Mouse (Mus musculus): ENCODE measurements around the gene Chrd. TPM values are rescaled to one million over a fixed set of nuclear protein-coding genes. Genes with fewer than 3 reads are reported as not detected.

Gene Chrd
- polyA plus RNA-seq, 1 experiment from 2014 or later: 1.9 TPM

- WGBS: 72% methylated on average over 5 of the region's 5 CpGs
- Histone ChIP-seq H3K27me3 (ENCODE audit: control insufficient read depth, insufficient read depth, low read length) (peaks cover 47% of the 10 kb centered on the region), H3K4me2 (ENCODE audit: low read depth, low read length) (no peak overlapping the region)
Measured at GRCm38 (mm10) chr16:20735651-20736050, 2.7 kb downstream of the Chrd start.

GRCm38 (mm10) chr16:20736168-20736567 lies 3.2 kb downstream of the Chrd start:
- H3K4me3 ChIP-seq (ENCODE audit: low read length): no peak overlapping the region
- peaks cover 47% of the 10 kb centered on the region for H3K27me3 ChIP-seq (ENCODE audit: control insufficient read depth, insufficient read depth, low read length)
- ATAC-seq (replicated peaks; ENCODE audit: extremely low read depth, insufficient read depth, low FRiP score): no peak
- 83% methylated on average over 7 of the region's 7 CpGs for WGBS
- H3K27ac ChIP-seq (ENCODE audit: low read length): no peak overlapping the region
- no peak overlapping the region for H3K4me2 ChIP-seq (ENCODE audit: low read depth, low read length)
- no peaks in the 10 kb centered on the region for H3K36me3 ChIP-seq (ENCODE audit: control insufficient read depth, insufficient read depth)
- no peaks in the 10 kb centered on the region for H3K9me3 ChIP-seq (replicated peaks; ENCODE audit: control insufficient read depth, low read length)
- no peak overlapping the region for H3K9ac ChIP-seq (ENCODE audit: low read length)
- peaks cover 6% of the 10 kb centered on the region for H3K4me1 ChIP-seq (ENCODE audit: control insufficient read depth, insufficient read depth, low read length)

More at GRCm38 (mm10) chr16:20735651-20736050, 2.7 kb downstream of the Chrd start:
- H3K9me3 ChIP-seq (replicated peaks; ENCODE audit: control insufficient read depth, low read length): no peaks in the 10 kb centered on the region
- no peak for ATAC-seq (replicated peaks; ENCODE audit: extremely low read depth, insufficient read depth, low FRiP score)
- no peaks in the 10 kb centered on the region for H3K36me3 ChIP-seq (ENCODE audit: control insufficient read depth, insufficient read depth)
- no peak overlapping the region for H3K27ac ChIP-seq (ENCODE audit: low read length)
- H3K4me3 ChIP-seq (ENCODE audit: low read length): no peak overlapping the region
- no peak overlapping the region for H3K9ac ChIP-seq (ENCODE audit: low read length)
- peaks cover 6% of the 10 kb centered on the region for H3K4me1 ChIP-seq (ENCODE audit: control insufficient read depth, insufficient read depth, low read length)

- H3K9me3 ChIP-seq (replicated peaks; ENCODE audit: control insufficient read depth, low read length): no peaks in the 10 kb centered on the region
- 75% methylated on average over 5 of the region's 5 CpGs for WGBS
- no peak overlapping the region for H3K27ac ChIP-seq (ENCODE audit: low read length)
- peaks cover 6% of the 10 kb centered on the region for H3K4me1 ChIP-seq (ENCODE audit: control insufficient read depth, insufficient read depth, low read length)
- H3K27me3 ChIP-seq (ENCODE audit: control insufficient read depth, insufficient read depth, low read length): peaks cover 47% of the 10 kb centered on the region
- H3K4me3 ChIP-seq (ENCODE audit: low read length): no peak overlapping the region
- H3K9ac ChIP-seq (ENCODE audit: low read length): no peak overlapping the region
- no peak overlapping the region for H3K4me2 ChIP-seq (ENCODE audit: low read depth, low read length)
- no peak for ATAC-seq (replicated peaks; ENCODE audit: extremely low read depth, insufficient read depth, low FRiP score)
- no peaks in the 10 kb centered on the region for H3K36me3 ChIP-seq (ENCODE audit: control insufficient read depth, insufficient read depth)
Measured at GRCm38 (mm10) chr16:20736823-20737222, 3.9 kb downstream of the Chrd start.

DNA sequence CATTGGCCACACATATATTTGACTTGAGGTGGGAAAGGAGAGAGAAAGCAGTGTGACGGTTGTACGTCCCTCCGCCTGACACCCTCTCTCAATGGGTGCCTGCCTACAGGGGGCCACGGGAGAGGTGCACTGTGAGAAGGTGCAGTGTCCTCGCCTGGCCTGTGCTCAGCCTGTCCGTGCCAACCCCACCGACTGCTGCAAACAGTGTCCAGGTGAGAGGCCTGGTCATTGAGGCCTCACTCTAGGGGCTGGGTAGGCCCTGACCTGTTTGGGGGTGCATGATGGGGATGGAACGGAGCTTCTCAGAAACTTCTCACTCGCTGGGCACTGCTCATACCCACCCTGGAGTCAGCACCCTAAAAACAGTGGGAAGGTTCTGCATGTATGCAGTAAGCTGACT lies 6.9 kb downstream of the Chrd start:
- no peak overlapping the region for H3K27ac ChIP-seq (ENCODE audit: low read length)
- H3K4me1 ChIP-seq (ENCODE audit: control insufficient read depth, insufficient read depth, low read length): no peaks in the 10 kb centered on the region
- no peak overlapping the region for H3K4me2 ChIP-seq (ENCODE audit: low read depth, low read length)
- no peak for ATAC-seq (replicated peaks; ENCODE audit: extremely low read depth, insufficient read depth, low FRiP score)
- no peaks in the 10 kb centered on the region for H3K36me3 ChIP-seq (ENCODE audit: control insufficient read depth, insufficient read depth)
- H3K4me3 ChIP-seq (ENCODE audit: low read length): no peak overlapping the region
- 85% methylated on average over 9 of the region's 9 CpGs for WGBS
- no peak overlapping the region for H3K9ac ChIP-seq (ENCODE audit: low read length)
- peaks cover 24% of the 10 kb centered on the region for H3K27me3 ChIP-seq (ENCODE audit: control insufficient read depth, insufficient read depth, low read length)
- H3K9me3 ChIP-seq (replicated peaks; ENCODE audit: control insufficient read depth, low read length): no peaks in the 10 kb centered on the region

GRCm38 (mm10) chr16:20746641-20747040 lies 13.7 kb downstream of the Chrd start:
- Histone ChIP-seq H3K36me3 (ENCODE audit: control insufficient read depth, insufficient read depth) (no peaks in the 10 kb centered on the region), H3K4me1 (ENCODE audit: control insufficient read depth, insufficient read depth, low read length) (no peaks in the 10 kb centered on the region), H3K4me2 (ENCODE audit: low read depth, low read length) (no peak overlapping the region), H3K27me3 (ENCODE audit: control insufficient read depth, insufficient read depth, low read length) (no peaks in the 10 kb centered on the region), H3K9me3 (replicated peaks; ENCODE audit: control insufficient read depth, low read length) (no peaks in the 10 kb centered on the region), H3K27ac (ENCODE audit: low read length) (no peak overlapping the region), H3K4me3 (ENCODE audit: low read length) (no peak overlapping the region), H3K9ac (ENCODE audit: low read length) (no peak overlapping the region)
- WGBS: 54% methylated on average over 6 of the region's 6 CpGs
- ATAC-seq (replicated peaks; ENCODE audit: extremely low read depth, insufficient read depth, low FRiP score): no peak

GRCm38 (mm10) chr16:20750518-20750917 lies 17.6 kb downstream of the Chrd start:
- H3K27me3 ChIP-seq (ENCODE audit: control insufficient read depth, insufficient read depth, low read length): no peaks in the 10 kb centered on the region
- no peak for ATAC-seq (replicated peaks; ENCODE audit: extremely low read depth, insufficient read depth, low FRiP score)
- H3K9ac ChIP-seq (ENCODE audit: low read length): no peak overlapping the region
- H3K36me3 ChIP-seq (ENCODE audit: control insufficient read depth, insufficient read depth): no peaks in the 10 kb centered on the region
- no peak overlapping the region for H3K4me2 ChIP-seq (ENCODE audit: low read depth, low read length)
- H3K9me3 ChIP-seq (replicated peaks; ENCODE audit: control insufficient read depth, low read length): no peaks in the 10 kb centered on the region
- H3K4me1 ChIP-seq (ENCODE audit: control insufficient read depth, insufficient read depth, low read length): no peaks in the 10 kb centered on the region
- WGBS: 41% methylated on average over 8 of the region's 8 CpGs
- no peak overlapping the region for H3K4me3 ChIP-seq (ENCODE audit: low read length)
- no peak overlapping the region for H3K27ac ChIP-seq (ENCODE audit: low read length)

- no peaks in the 10 kb centered on the region for H3K27me3 ChIP-seq (ENCODE audit: control insufficient read depth, insufficient read depth, low read length)
- no peak for ATAC-seq (replicated peaks; ENCODE audit: extremely low read depth, insufficient read depth, low FRiP score)
- 83% methylated on average over 5 of the region's 5 CpGs for WGBS
- no peak overlapping the region for H3K27ac ChIP-seq (ENCODE audit: low read length)
- no peaks in the 10 kb centered on the region for H3K36me3 ChIP-seq (ENCODE audit: control insufficient read depth, insufficient read depth)
- no peak overlapping the region for H3K9ac ChIP-seq (ENCODE audit: low read length)
- no peaks in the 10 kb centered on the region for H3K4me1 ChIP-seq (ENCODE audit: control insufficient read depth, insufficient read depth, low read length)
- no peak overlapping the region for H3K4me2 ChIP-seq (ENCODE audit: low read depth, low read length)
- no peak overlapping the region for H3K4me3 ChIP-seq (ENCODE audit: low read length)
- no peaks in the 10 kb centered on the region for H3K9me3 ChIP-seq (replicated peaks; ENCODE audit: control insufficient read depth, low read length)
Measured at GRCm38 (mm10) chr16:20756052-20756451, 23.1 kb downstream of the Chrd start.

GRCm38 (mm10) chr16:20757385-20757784 lies 24.5 kb downstream of the Chrd start:
- Histone ChIP-seq H3K4me3 (ENCODE audit: low read length) (no peak overlapping the region), H3K4me1 (ENCODE audit: control insufficient read depth, insufficient read depth, low read length) (no peaks in the 10 kb centered on the region), H3K27ac (ENCODE audit: low read length) (no peak overlapping the region), H3K36me3 (ENCODE audit: control insufficient read depth, insufficient read depth) (no peaks in the 10 kb centered on the region), H3K9ac (ENCODE audit: low read length) (no peak overlapping the region), H3K27me3 (ENCODE audit: control insufficient read depth, insufficient read depth, low read length) (no peaks in the 10 kb centered on the region), H3K9me3 (replicated peaks; ENCODE audit: control insufficient read depth, low read length) (no peaks in the 10 kb centered on the region), H3K4me2 (ENCODE audit: low read depth, low read length) (no peak overlapping the region)
- no peak for ATAC-seq (replicated peaks; ENCODE audit: extremely low read depth, insufficient read depth, low FRiP score)
- 57% methylated on average over 1 of the region's 1 CpGs for WGBS

DNA sequence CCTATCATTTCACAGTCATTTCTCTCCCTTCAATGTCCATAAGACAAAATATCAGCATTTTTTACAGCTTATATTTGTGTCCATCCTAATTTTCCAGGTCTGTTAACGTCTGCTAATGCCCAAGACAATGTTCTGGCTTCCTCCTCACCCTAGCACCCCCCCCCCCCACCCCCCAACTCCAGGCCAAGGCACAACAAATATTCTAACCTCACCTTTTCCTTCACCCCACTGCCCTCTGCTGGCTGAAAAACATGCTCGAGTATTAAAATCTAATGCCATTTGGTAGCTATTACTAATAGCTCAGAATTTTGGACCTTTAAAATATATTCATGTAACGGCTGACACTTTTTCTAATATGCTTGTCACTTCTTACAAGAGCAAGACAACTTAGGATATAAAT lies 28.8 kb downstream of the Chrd start:
- Histone ChIP-seq H3K27ac (ENCODE audit: low read length) (no peak overlapping the region), H3K9ac (ENCODE audit: low read length) (no peak overlapping the region), H3K4me3 (ENCODE audit: low read length) (no peak overlapping the region), H3K9me3 (replicated peaks; ENCODE audit: control insufficient read depth, low read length) (no peaks in the 10 kb centered on the region), H3K36me3 (ENCODE audit: control insufficient read depth, insufficient read depth) (no peaks in the 10 kb centered on the region), H3K4me1 (ENCODE audit: control insufficient read depth, insufficient read depth, low read length) (no peaks in the 10 kb centered on the region), H3K4me2 (ENCODE audit: low read depth, low read length) (no peak overlapping the region), H3K27me3 (ENCODE audit: control insufficient read depth, insufficient read depth, low read length) (no peaks in the 10 kb centered on the region)
- 4% methylated on average over 3 of the region's 3 CpGs for WGBS
- no peak for ATAC-seq (replicated peaks; ENCODE audit: extremely low read depth, insufficient read depth, low FRiP score)

DNA sequence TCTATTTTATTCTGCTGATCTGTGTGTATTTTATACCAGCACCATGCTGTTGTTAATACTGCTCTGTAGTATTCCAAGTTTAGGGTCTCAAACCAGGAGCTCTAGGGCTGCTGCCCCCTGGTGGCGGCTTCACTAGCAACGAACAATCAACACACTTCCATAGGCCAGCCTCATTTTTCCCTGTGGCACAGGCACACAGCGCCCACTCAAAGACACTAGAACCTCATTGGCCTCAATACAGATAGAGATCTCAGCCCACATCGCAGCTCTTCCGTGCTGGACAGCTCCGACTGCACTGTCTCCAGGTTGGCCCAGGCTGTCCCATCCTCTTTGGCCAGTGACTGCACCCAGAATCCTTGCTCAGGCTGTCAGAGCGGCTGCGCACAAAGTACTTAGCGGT lies 32.3 kb downstream of the Chrd start:
- Histone ChIP-seq H3K9ac (ENCODE audit: low read length) (no peak overlapping the region), H3K4me1 (ENCODE audit: control insufficient read depth, insufficient read depth, low read length) (no peaks in the 10 kb centered on the region), H3K9me3 (replicated peaks; ENCODE audit: control insufficient read depth, low read length) (no peaks in the 10 kb centered on the region), H3K27ac (ENCODE audit: low read length) (no peak overlapping the region), H3K4me3 (ENCODE audit: low read length) (no peak overlapping the region), H3K27me3 (ENCODE audit: control insufficient read depth, insufficient read depth, low read length) (no peaks in the 10 kb centered on the region), H3K4me2 (ENCODE audit: low read depth, low read length) (no peak overlapping the region), H3K36me3 (ENCODE audit: control insufficient read depth, insufficient read depth) (no peaks in the 10 kb centered on the region)
- ATAC-seq (replicated peaks; ENCODE audit: extremely low read depth, insufficient read depth, low FRiP score): no peak
- 42% methylated on average over 9 of the region's 9 CpGs for WGBS
